Mouse (Mus musculus): ENCODE measurements around the gene Fkbp6. TPM values are rescaled to one million over a fixed set of nuclear protein-coding genes. Genes with fewer than 3 reads are reported as not detected.

Fkbp6 gene
- total RNA-seq, 2 experiments from 2014 or later = not detected

Small RNA genes within 50 kb of the gene (microRNA-seq; reads per million reads assigned to microRNA genes)
- gene Mir7033 = 0.75 to 0.85 reads per million in 2 experiments

Other genes starting within 250 kb of the Fkbp6 start
- 10 to 100 TPM; 24.9 to 26.9 TPM for gene Tbl2, start 200.4 kb downstream of the Fkbp6 start, total RNA-seq (2021)
- gene Bcl7b, start 181.8 kb downstream of the Fkbp6 start, total RNA-seq (2021) = 10 to 100 TPM; 56.0 to 57.9 TPM
- gene Baz1b, start 162.8 kb downstream of the Fkbp6 start, total RNA-seq (2021) = 10 to 100 TPM; 78.1 to 79.2 TPM
- 1 to 10 TPM; 5.4 to 6.0 TPM for gene Fzd9, start 98.8 kb downstream of the Fkbp6 start, total RNA-seq (2021)
- not detected for gene Trim50, start 3.3 kb upstream of the Fkbp6 start, total RNA-seq (2021)
- 10 to 100 TPM; 20.4 to 25.0 TPM for gene Nsun5, start 19.9 kb upstream of the Fkbp6 start, total RNA-seq (2021)
- gene Pom121, start 44.5 kb upstream of the Fkbp6 start, total RNA-seq (2021) = 10 to 100 TPM; 49.2 to 51.6 TPM
- gene Hip1, start 195.1 kb upstream of the Fkbp6 start, total RNA-seq (2021) = 10 to 100 TPM; 38.6 to 45.8 TPM
- gene Ccl26, start 213.5 kb upstream of the Fkbp6 start, total RNA-seq (2021) = not detected
- gene Ccl24, start 223.0 kb upstream of the Fkbp6 start, total RNA-seq (2021) = under 1 TPM in 1 of 2 experiments, not detected in 1; 0.42 TPM